Mouse (Mus musculus): ENCODE measurements around the gene Tmem175.

DNA sequence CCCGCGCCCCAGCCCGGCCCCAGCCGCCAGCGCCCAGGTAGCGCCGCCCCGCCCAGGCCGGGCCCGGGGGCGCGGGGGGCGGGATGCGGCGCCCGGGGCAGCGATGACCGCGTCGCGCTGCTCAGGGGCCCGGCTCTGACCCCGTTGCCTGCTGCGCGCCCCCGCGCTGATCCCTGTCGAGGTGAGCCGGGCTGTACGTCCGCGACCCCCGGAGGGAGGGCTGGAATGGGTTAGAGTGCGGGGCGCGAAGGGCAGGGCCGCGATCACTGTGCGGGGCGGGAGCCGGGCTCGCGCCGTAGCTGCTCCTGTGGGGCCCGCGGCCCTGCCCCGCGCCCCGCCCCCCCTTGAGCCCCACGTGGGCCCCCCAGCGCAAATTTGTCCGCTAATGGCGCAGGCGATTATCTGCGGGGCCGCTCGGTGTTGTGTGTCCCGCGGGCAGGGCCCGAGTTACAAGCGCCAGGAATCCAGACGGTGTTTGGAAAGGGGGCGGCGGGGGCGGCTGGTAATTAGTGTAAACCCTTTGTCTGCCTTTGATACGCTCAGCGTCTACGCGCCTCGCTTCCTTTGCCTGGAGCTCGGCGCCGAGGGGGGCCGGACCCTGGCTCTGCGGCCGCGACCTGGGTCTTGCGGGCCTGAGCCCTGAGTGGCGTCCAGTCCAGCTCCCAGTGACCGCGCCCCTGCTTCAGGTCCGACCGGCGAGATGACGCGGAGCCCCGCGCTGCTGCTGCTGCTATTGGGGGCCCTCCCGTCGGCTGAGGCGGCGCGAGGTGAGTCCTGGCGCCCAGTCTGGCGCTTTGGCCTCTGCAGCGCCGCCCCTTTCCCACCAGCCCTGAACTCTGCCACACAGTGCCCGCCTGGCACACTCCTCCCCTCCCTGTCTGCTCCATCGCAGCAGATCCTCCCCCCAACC lies 65.0 kb downstream of the Tmem175 start:
- TF ChIP-seq CTCF (IDR thresholded peaks at IDR 0.05; ENCODE audit: control insufficient read depth, insufficient read depth, low read length): no peak
- no peak for TF ChIP-seq POLR2A (IDR thresholded peaks at IDR 0.05; ENCODE audit: borderline replicate concordance, control insufficient read depth, low read depth, low read length)

Measured in bone marrow, adult 2 months (tissue).